Mouse (Mus musculus) lung, embryonic 14.5 days (tissue): Measurements from ENCODE around the gene Guca1a. TPM values are rescaled to one million over a fixed set of nuclear protein-coding genes. Genes with fewer than 3 reads are reported as not detected.

Experiments used
- ATAC-seq: fragments of 200-750 bp; cut with Nextera tagmentation; 2 replicates; pipeline ENCODE4 v1.8.0; 2017; ENCODE audit warnings: mild to moderate bottlenecking, moderate TSS enrichment, moderate library complexity; ENCODE audit not compliant: insufficient read depth
- DNase-seq: peaks from one replicate; pipeline ENCODE4 v3.0.0-alpha.2; 2015
- H3K27ac ChIP-seq: fragments of 300-500 bp; sonication (generic); 2 replicates; pipeline ENCODE4 v1.5.1; 2014; ENCODE audit warnings: low read depth, mild to moderate bottlenecking, moderate library complexity
- H3K27me3 ChIP-seq: fragments of 300-500 bp; sonication (generic); 2 replicates; pipeline ENCODE4 v1.6.1; 2014; ENCODE audit warnings: low read length, control low read depth; ENCODE audit not compliant: insufficient read depth
- H3K36me3 ChIP-seq: fragments of 300-500 bp; sonication (generic); 2 replicates; pipeline ENCODE4 v1.6.1; 2014; ENCODE audit warnings: control low read depth; ENCODE audit not compliant: insufficient read depth
- H3K4me1 ChIP-seq: fragments of 300-500 bp; sonication (generic); 2 replicates; pipeline ENCODE4 v1.6.1; 2014; ENCODE audit warnings: antibody characterized with exemption, control low read depth; ENCODE audit not compliant: insufficient read depth
- H3K4me2 ChIP-seq: fragments of 300-500 bp; sonication (generic); 2 replicates; pipeline ENCODE4 v1.6.1; 2014; ENCODE audit warnings: mild to moderate bottlenecking
- H3K4me3 ChIP-seq: fragments of 300-500 bp; sonication (generic); 2 replicates; pipeline ENCODE4 v1.5.1; 2014; ENCODE audit warnings: low read depth, low read length
- H3K9ac ChIP-seq: fragments of 300-500 bp; sonication (generic); 2 replicates; pipeline ENCODE4 v1.6.1; 2014
- H3K9me3 ChIP-seq: fragments of 300-500 bp; sonication (generic); 2 replicates; pipeline ENCODE4 v1.6.1; 2016; ENCODE audit warnings: low read depth, low read length, control low read depth
- CTCF ChIP-seq: IDR thresholded peaks from 2 replicates; pipeline ENCODE4 v1.5.1; 2016; ENCODE audit warnings: antibody characterized with exemption, low read depth
- WGBS: fragments of 180-500 bp; shearing (Covaris S2); extraction: QIAGEN DNeasy Blood & Tissue Kit; methylation state at CpG from one replicate; pipeline ENCODE4 v1.1.7; 2014; 5-methylcytosine and 5-hydroxymethylcytosine counted together
- polyA plus RNA-seq: library from polyadenylated mRNA; unstranded; fragments of >200 nt; fragmentation: Nextera tagmentation; extraction: Ambion mirVana; gene quantifications from 2 replicates; pipeline ENCODE4 v1.2.1, GENCODE M21; 2014

The Guca1a gene
- polyA plus RNA-seq, 1 experiment from 2014 or later: 1.6 TPM

DNA sequence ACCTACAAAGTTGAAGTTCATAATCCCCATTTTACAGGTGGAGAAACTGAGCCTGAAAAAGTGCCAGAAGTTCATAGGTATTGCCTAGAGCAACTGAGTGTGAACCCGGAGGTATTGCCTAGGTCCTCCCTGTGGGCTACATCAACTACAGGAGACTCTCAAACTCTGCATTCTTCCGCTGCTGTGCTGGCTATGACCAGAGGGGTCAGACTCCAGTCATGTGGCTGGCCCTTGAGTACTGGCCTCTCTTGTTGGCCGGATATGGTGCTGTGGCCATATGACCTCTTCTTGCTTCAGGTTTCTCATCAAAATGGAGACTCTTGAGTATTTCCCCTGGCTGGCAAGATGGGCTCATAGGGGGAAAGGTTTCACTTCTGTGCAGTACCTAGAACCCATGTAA lies 41.9 kb upstream of the Guca1a start:
- no peak for TF ChIP-seq CTCF

DNA sequence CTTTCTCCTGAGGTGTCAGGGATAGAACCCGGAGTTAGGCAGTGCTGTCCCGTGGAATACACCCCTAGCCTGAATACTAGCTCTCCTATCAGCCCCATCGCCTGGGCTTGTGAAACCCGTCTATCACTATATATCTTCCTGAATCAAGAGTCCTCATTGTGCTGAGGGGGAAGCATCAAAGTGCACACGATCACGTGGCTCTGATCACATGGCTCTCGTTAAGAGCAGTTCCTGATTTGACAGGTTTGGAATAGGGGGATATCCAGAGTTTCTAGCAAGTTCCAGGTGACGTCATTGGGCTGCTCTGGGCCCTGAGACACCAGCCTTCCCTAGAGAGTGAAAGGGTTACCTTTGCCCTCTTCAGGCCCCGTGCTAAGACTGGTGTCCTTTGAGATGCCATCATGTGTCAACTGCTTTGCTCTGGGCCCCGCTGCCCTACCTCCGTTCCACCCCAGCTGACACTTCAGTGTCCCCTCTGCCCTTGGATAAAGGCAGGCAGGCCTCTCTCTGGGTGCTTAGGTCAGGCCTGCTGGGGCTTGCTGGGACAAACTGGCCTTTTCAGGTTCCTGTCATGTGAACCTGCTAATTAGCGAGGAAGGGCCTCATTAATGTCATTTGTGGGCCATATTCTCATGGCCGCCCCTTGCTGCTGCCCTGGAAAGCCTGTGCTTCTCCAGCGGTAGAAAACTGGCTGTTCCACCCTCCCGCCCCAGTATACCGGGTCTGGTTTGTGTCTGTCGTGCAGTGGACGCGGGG lies 41.1 kb upstream of the Guca1a start:
- Histone ChIP-seq H3K4me2 (no peak overlapping the region), H3K27me3 (peaks cover 18% of the 10 kb centered on the region), H3K4me1 (peaks cover 14% of the 10 kb centered on the region; the same call in 1 of the 2 replicates), H3K9ac (no peak overlapping the region), H3K9me3 (no peaks in the 10 kb centered on the region), H3K4me3 (no peak overlapping the region), H3K27ac (no peak overlapping the region), H3K36me3 (no peaks in the 10 kb centered on the region)
- no peak for DNase-seq
- WGBS: 64% methylated on average over 19 of the region's 19 CpGs
- TF ChIP-seq CTCF: no peak
- no peak for ATAC-seq

More for the DNA sequence above, 41.9 kb upstream of the Guca1a start:
- peaks cover 16% of the 10 kb centered on the region; the same call in 1 of the 2 replicates for H3K4me1 ChIP-seq
- H3K4me3 ChIP-seq: no peak overlapping the region
- H3K4me2 ChIP-seq: no peak overlapping the region
- peaks cover 10% of the 10 kb centered on the region for H3K27me3 ChIP-seq
- no peak for ATAC-seq
- H3K36me3 ChIP-seq: no peaks in the 10 kb centered on the region
- no peak overlapping the region for H3K27ac ChIP-seq
- H3K9ac ChIP-seq: no peak overlapping the region
- no peaks in the 10 kb centered on the region for H3K9me3 ChIP-seq
- DNase-seq: no peak
- WGBS: 81% methylated on average over 3 of the region's 3 CpGs

DNA sequence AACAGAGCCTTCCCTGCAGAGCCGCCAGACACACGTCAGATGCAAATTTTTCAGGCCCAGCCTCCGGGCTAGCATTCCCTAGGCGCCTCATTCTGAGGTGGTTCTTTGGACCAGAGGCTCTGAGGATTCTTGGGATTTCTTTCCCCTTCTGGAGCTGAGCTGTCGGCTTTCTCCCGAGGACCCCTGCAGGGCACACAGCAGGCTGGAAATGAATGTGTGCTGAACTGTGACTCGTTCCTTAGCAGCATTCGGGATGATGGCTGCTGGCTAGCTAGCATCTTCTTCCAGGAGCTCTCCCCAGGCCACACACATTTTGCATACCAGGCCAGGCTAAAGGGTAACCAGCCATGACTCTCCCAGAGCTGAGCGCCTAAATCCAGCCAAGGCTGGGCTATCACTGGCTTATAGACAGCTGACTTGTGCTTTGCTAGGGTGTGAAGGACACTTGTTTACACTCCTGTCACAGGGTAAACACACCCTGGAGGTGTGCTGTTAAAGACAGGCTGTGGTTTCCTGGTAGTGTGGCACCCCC lies 40.0 kb upstream of the Guca1a start:
- Histone ChIP-seq H3K4me2 (no peak overlapping the region), H3K27ac (no peak overlapping the region), H3K4me1 (0 out of 2 replicates have a peak, but pooled peaks cover 8% of the 10 kb centered on the region), H3K27me3 (peaks cover 26% of the 10 kb centered on the region), H3K36me3 (no peaks in the 10 kb centered on the region), H3K9ac (peak overlapping the region; percentile 18; the same call in 1 of the 2 replicates), H3K9me3 (no peaks in the 10 kb centered on the region), H3K4me3 (no peak overlapping the region)
- WGBS: 18% methylated on average over 9 of the region's 9 CpGs
- ATAC-seq (no peak; the same call in 1 of the 2 replicates), DNase-seq (peak; percentile 30)
- no peak for TF ChIP-seq CTCF

DNA sequence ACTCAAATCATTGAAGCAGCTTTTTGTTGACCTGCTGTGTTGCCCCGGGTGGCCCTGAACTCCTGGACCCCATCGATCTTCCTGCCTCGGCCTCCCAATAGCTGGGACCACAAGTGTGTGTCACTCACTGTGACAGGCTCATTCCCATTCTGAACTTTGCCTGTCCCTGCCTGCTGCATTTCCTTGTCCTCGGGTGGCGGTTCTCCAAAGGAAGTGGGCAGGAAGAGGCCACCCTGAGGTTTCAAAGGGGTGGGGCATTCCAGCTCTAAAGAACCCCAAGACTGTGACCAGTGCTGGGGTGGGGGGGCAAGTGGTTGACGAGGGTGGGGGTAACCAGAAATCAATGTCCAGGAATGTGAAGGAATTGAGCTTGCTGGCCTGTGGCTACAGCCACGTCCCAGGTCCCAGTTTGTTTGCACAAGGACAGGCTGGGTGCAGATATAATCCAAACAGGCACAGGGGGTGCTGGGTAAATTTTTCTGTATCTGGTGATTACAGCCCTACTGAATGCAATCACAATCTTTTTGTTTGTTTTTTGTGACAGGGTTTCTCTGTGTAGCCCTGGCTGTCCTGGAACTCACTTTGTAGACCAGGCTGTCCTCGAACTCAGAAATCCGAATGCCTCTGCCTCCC lies 39.1 kb upstream of the Guca1a start:
- no peak for TF ChIP-seq CTCF
- Histone ChIP-seq H3K9me3 (no peaks in the 10 kb centered on the region), H3K36me3 (no peaks in the 10 kb centered on the region), H3K27me3 (peaks cover 26% of the 10 kb centered on the region), H3K4me2 (peak overlapping the region; percentile 70), H3K9ac (no peak overlapping the region), H3K4me1 (0 out of 2 replicates have a peak, but pooled peaks cover 8% of the 10 kb centered on the region), H3K27ac (peak overlapping the region; percentile 59; the same call in 1 of the 2 replicates), H3K4me3 (no peak overlapping the region)
- DNase-seq: peak; percentile 36
- 26% methylated on average over 9 of the region's 9 CpGs for WGBS
- no peak for ATAC-seq

DNA sequence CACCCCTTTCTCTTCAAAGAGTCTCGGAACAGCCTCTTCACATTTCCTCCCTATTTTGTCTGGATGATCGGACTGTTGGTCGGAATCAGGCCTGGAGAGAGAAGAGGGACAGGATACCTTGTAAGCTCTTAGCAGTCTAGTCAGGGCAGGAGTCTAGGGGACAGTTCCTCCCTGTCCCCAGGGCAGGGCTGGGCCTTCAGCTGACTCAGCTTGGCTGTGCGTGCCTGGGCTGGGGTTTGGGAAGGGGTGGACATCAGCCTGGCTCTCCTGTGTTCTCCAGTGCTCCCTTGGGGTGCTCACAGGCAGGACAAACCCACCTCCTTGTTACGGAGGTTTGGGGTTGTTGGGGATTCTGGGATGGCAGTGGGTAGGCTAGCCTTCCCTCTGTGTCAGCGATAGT lies 38.2 kb upstream of the Guca1a start:
- ATAC-seq (no peak), DNase-seq (no peak)
- 0 out of 2 replicates have a peak, but pooled peaks cover 8% of the 10 kb centered on the region for H3K4me1 ChIP-seq
- H3K27ac ChIP-seq: no peak overlapping the region
- peaks cover 26% of the 10 kb centered on the region for H3K27me3 ChIP-seq
- TF ChIP-seq CTCF: no peak
- peak overlapping the region; percentile 46 for H3K4me3 ChIP-seq
- H3K4me2 ChIP-seq: peak overlapping the region; percentile 70
- no peak overlapping the region for H3K9ac ChIP-seq
- WGBS: 54% methylated on average over 6 of the region's 6 CpGs
- no peaks in the 10 kb centered on the region for H3K36me3 ChIP-seq
- H3K9me3 ChIP-seq: no peaks in the 10 kb centered on the region

DNA sequence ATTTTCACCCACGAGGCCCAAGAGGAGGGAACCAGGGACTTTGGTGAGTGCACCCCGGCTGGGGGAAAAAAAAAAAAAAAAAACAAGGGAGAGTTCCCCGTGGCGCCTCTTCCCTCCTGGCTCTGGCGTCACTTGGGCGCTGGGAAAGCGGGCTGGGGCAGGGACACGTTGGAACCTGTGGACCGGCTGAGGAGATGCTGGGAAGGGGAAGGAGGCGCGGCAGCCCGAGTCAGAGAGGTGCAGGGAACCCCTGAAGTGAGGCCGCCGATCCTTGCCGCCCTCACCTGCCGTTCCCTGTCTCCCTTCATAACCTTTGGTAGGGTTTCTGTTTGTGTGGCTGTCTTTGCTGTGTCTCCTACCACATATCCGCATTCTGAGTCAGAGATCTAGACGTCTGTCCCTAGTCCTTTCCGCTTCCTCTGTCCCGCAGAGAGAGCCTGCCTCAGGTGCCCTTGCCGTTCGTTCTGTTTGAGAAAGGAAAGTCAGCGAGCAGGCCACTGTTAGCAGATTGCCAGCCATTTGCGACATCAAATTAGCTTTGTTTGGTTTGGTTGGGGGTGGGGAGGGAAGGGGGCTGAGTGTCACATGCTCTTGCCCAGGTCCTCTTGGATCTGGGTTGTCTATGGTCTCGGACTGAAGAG lies 36.6 kb upstream of the Guca1a start, which contains the start of gene 1700001C19Rik:
Gene 1700001C19Rik, minus strand, starts transcription at position 470 of the 641 bp plus-strand sequence.
- Histone ChIP-seq H3K4me2 (peak within 1 kb of the TSS; percentile 70), H3K36me3 (no peaks in the 10 kb centered on the region), H3K4me1 (0 out of 2 replicates have a peak, but pooled peaks cover 8% of the 10 kb centered on the region), H3K4me3 (peak within 1 kb of the TSS; percentile 46), H3K27me3 (peaks cover 26% of the 10 kb centered on the region), H3K9me3 (no peaks in the 10 kb centered on the region), H3K27ac (peak within 1 kb of the TSS; percentile 73), H3K9ac (peak within 1 kb of the TSS; percentile 55)
- no peak for TF ChIP-seq CTCF
- no peak for DNase-seq
- no peak for ATAC-seq
- 2% methylated on average over 25 of the region's 25 CpGs for WGBS
